Mouse (Mus musculus): ENCODE measurements around the gene Gnat2. TPM values are rescaled to one million over a fixed set of nuclear protein-coding genes. Genes with fewer than 3 reads are reported as not detected.

The Gnat2 gene
- 1.1 and 1.3 TPM in 2 replicates for polyA plus RNA-seq (2014; fragmentation: Nextera tagmentation; extraction: Ambion mirVana)

GRCm38 (mm10) chr3:108092536-108093115 lies at the start of gene Gnat2:
Gnat2 (plus strand) TSS chr3:108092789.
- 75% methylated on average over 15 of the region's 15 CpGs for WGBS (ENCODE audit: insufficient replicate concordance)
- H3K27ac ChIP-seq (ENCODE audit: low read depth, low read length) = no peak within 1 kb of the TSS
- H3K9me3 ChIP-seq (replicated peaks; ENCODE audit: control insufficient read depth, low read length) = no peaks in the 10 kb centered on the region
- ATAC-seq (replicated peaks; ENCODE audit: insufficient number of reproducible peaks, low FRiP score, low TSS enrichment) = no peak
- H3K4me1 ChIP-seq (ENCODE audit: control insufficient read depth, insufficient read depth, low read length) = peaks cover 13% of the 10 kb centered on the region
- H3K4me2 ChIP-seq = no peak within 1 kb of the TSS
- no peaks in the 10 kb centered on the region for H3K36me3 ChIP-seq (ENCODE audit: control insufficient read depth, insufficient read depth, low read length)
- no peak within 1 kb of the TSS for H3K4me3 ChIP-seq (ENCODE audit: low read depth, low read length)
- no peaks in the 10 kb centered on the region for H3K27me3 ChIP-seq (ENCODE audit: control insufficient read depth, insufficient read depth, low read length)
- no peak within 1 kb of the TSS for H3K9ac ChIP-seq (ENCODE audit: low read depth, low read length)

- no peaks in the 10 kb centered on the region for H3K9me3 ChIP-seq (replicated peaks; ENCODE audit: control insufficient read depth, low read length)
- H3K27ac ChIP-seq (ENCODE audit: low read depth, low read length) = peak within 1 kb of the TSS; percentile 72
- ATAC-seq (replicated peaks; ENCODE audit: insufficient number of reproducible peaks, low FRiP score, low TSS enrichment) = peak; percentile 88
- no peaks in the 10 kb centered on the region for H3K27me3 ChIP-seq (ENCODE audit: control insufficient read depth, insufficient read depth, low read length)
- 5% methylated on average over 29 of the region's 29 CpGs for WGBS (ENCODE audit: insufficient replicate concordance)
- peak within 1 kb of the TSS; percentile 72 for H3K9ac ChIP-seq (ENCODE audit: low read depth, low read length)
- H3K4me3 ChIP-seq (ENCODE audit: low read depth, low read length) = peak within 1 kb of the TSS; percentile 56
- peak within 1 kb of the TSS; percentile 87 for H3K4me2 ChIP-seq
- H3K4me1 ChIP-seq (ENCODE audit: control insufficient read depth, insufficient read depth, low read length) = peaks cover 4% of the 10 kb centered on the region; the same call in 1 of the 2 replicates
- H3K36me3 ChIP-seq (ENCODE audit: control insufficient read depth, insufficient read depth, low read length) = no peaks in the 10 kb centered on the region
Measured at GRCm38 (mm10) chr3:108044394-108045140, 48.0 kb upstream of the Gnat2 start, which contains the start of gene Gstm4. Gstm4 (minus strand) TSS chr3:108044894.

GRCm38 (mm10) chr3:108046944-108047655 lies 45.5 kb upstream of the Gnat2 start:
- H3K27ac ChIP-seq (ENCODE audit: low read depth, low read length) = no peak overlapping the region
- H3K36me3 ChIP-seq (ENCODE audit: control insufficient read depth, insufficient read depth, low read length) = no peaks in the 10 kb centered on the region
- peaks cover 4% of the 10 kb centered on the region; the same call in 1 of the 2 replicates for H3K4me1 ChIP-seq (ENCODE audit: control insufficient read depth, insufficient read depth, low read length)
- H3K4me3 ChIP-seq (ENCODE audit: low read depth, low read length) = no peak overlapping the region
- WGBS (ENCODE audit: insufficient replicate concordance) = 80% methylated on average over 2 of the region's 2 CpGs
- no peaks in the 10 kb centered on the region for H3K27me3 ChIP-seq (ENCODE audit: control insufficient read depth, insufficient read depth, low read length)
- H3K4me2 ChIP-seq = no peak overlapping the region
- ATAC-seq (replicated peaks; ENCODE audit: insufficient number of reproducible peaks, low FRiP score, low TSS enrichment) = no peak
- no peak overlapping the region for H3K9ac ChIP-seq (ENCODE audit: low read depth, low read length)
- H3K9me3 ChIP-seq (replicated peaks; ENCODE audit: control insufficient read depth, low read length) = no peaks in the 10 kb centered on the region

GRCm38 (mm10) chr3:108048306-108048705 lies 44.3 kb upstream of the Gnat2 start:
- Histone ChIP-seq H3K9ac (ENCODE audit: low read depth, low read length) (no peak overlapping the region), H3K4me3 (ENCODE audit: low read depth, low read length) (no peak overlapping the region), H3K36me3 (ENCODE audit: control insufficient read depth, insufficient read depth, low read length) (no peaks in the 10 kb centered on the region), H3K27ac (ENCODE audit: low read depth, low read length) (no peak overlapping the region), H3K4me1 (ENCODE audit: control insufficient read depth, insufficient read depth, low read length) (peaks cover 4% of the 10 kb centered on the region; the same call in 1 of the 2 replicates), H3K9me3 (replicated peaks; ENCODE audit: control insufficient read depth, low read length) (no peaks in the 10 kb centered on the region), H3K27me3 (ENCODE audit: control insufficient read depth, insufficient read depth, low read length) (no peaks in the 10 kb centered on the region), H3K4me2 (no peak overlapping the region)
- WGBS (ENCODE audit: insufficient replicate concordance) = 57% methylated on average over 3 of the region's 3 CpGs
- no peak for ATAC-seq (replicated peaks; ENCODE audit: insufficient number of reproducible peaks, low FRiP score, low TSS enrichment)

GRCm38 (mm10) chr3:108050493-108050892 lies 42.1 kb upstream of the Gnat2 start:
- H3K9me3 ChIP-seq (replicated peaks; ENCODE audit: control insufficient read depth, low read length) = no peaks in the 10 kb centered on the region
- ATAC-seq (replicated peaks; ENCODE audit: insufficient number of reproducible peaks, low FRiP score, low TSS enrichment) = no peak
- H3K9ac ChIP-seq (ENCODE audit: low read depth, low read length) = no peak overlapping the region
- 85% methylated on average over 5 of the region's 5 CpGs for WGBS (ENCODE audit: insufficient replicate concordance)
- H3K4me2 ChIP-seq = no peak overlapping the region
- no peaks in the 10 kb centered on the region for H3K36me3 ChIP-seq (ENCODE audit: control insufficient read depth, insufficient read depth, low read length)
- H3K4me3 ChIP-seq (ENCODE audit: low read depth, low read length) = no peak overlapping the region
- no peaks in the 10 kb centered on the region for H3K27me3 ChIP-seq (ENCODE audit: control insufficient read depth, insufficient read depth, low read length)
- no peak overlapping the region for H3K27ac ChIP-seq (ENCODE audit: low read depth, low read length)
- no peaks in the 10 kb centered on the region for H3K4me1 ChIP-seq (ENCODE audit: control insufficient read depth, insufficient read depth, low read length)

- peak overlapping the region; percentile 51 for H3K4me2 ChIP-seq
- WGBS (ENCODE audit: insufficient replicate concordance) = 20% methylated on average over 7 of the region's 7 CpGs
- H3K9me3 ChIP-seq (replicated peaks; ENCODE audit: control insufficient read depth, low read length) = no peaks in the 10 kb centered on the region
- no peak overlapping the region for H3K27ac ChIP-seq (ENCODE audit: low read depth, low read length)
- no peaks in the 10 kb centered on the region for H3K4me1 ChIP-seq (ENCODE audit: control insufficient read depth, insufficient read depth, low read length)
- H3K4me3 ChIP-seq (ENCODE audit: low read depth, low read length) = no peak overlapping the region
- no peak overlapping the region for H3K9ac ChIP-seq (ENCODE audit: low read depth, low read length)
- H3K27me3 ChIP-seq (ENCODE audit: control insufficient read depth, insufficient read depth, low read length) = no peaks in the 10 kb centered on the region
- ATAC-seq (replicated peaks; ENCODE audit: insufficient number of reproducible peaks, low FRiP score, low TSS enrichment) = no peak
- H3K36me3 ChIP-seq (ENCODE audit: control insufficient read depth, insufficient read depth, low read length) = no peaks in the 10 kb centered on the region
Measured at GRCm38 (mm10) chr3:108061420-108061819, 31.2 kb upstream of the Gnat2 start.

GRCm38 (mm10) chr3:108062648-108063047 lies 29.9 kb upstream of the Gnat2 start:
- Histone ChIP-seq H3K4me2 (no peak overlapping the region), H3K27me3 (ENCODE audit: control insufficient read depth, insufficient read depth, low read length) (no peaks in the 10 kb centered on the region), H3K36me3 (ENCODE audit: control insufficient read depth, insufficient read depth, low read length) (no peaks in the 10 kb centered on the region), H3K9me3 (replicated peaks; ENCODE audit: control insufficient read depth, low read length) (no peaks in the 10 kb centered on the region), H3K27ac (ENCODE audit: low read depth, low read length) (no peak overlapping the region), H3K4me1 (ENCODE audit: control insufficient read depth, insufficient read depth, low read length) (no peaks in the 10 kb centered on the region), H3K9ac (ENCODE audit: low read depth, low read length) (no peak overlapping the region), H3K4me3 (ENCODE audit: low read depth, low read length) (no peak overlapping the region)
- WGBS (ENCODE audit: insufficient replicate concordance) = 80% methylated on average over 8 of the region's 8 CpGs
- ATAC-seq (replicated peaks; ENCODE audit: insufficient number of reproducible peaks, low FRiP score, low TSS enrichment) = no peak

GRCm38 (mm10) chr3:108064672-108065071 lies 27.9 kb upstream of the Gnat2 start:
- H3K27me3 ChIP-seq (ENCODE audit: control insufficient read depth, insufficient read depth, low read length) = no peaks in the 10 kb centered on the region
- H3K9ac ChIP-seq (ENCODE audit: low read depth, low read length) = no peak overlapping the region
- no peaks in the 10 kb centered on the region for H3K9me3 ChIP-seq (replicated peaks; ENCODE audit: control insufficient read depth, low read length)
- no peak overlapping the region for H3K4me3 ChIP-seq (ENCODE audit: low read depth, low read length)
- no peaks in the 10 kb centered on the region for H3K36me3 ChIP-seq (ENCODE audit: control insufficient read depth, insufficient read depth, low read length)
- H3K4me2 ChIP-seq = no peak overlapping the region
- H3K27ac ChIP-seq (ENCODE audit: low read depth, low read length) = no peak overlapping the region
- peaks cover 10% of the 10 kb centered on the region for H3K4me1 ChIP-seq (ENCODE audit: control insufficient read depth, insufficient read depth, low read length)
- no peak for ATAC-seq (replicated peaks; ENCODE audit: insufficient number of reproducible peaks, low FRiP score, low TSS enrichment)
- WGBS (ENCODE audit: insufficient replicate concordance) = 48% methylated on average over 4 of the region's 4 CpGs

Measured in heart, embryonic 11.5 days (tissue).